Mouse (Mus musculus): ENCODE measurements around the gene Bhlhe40. TPM values are rescaled to one million over a fixed set of nuclear protein-coding genes. Genes with fewer than 3 reads are reported as not detected.

Bhlhe40 gene
- polyA plus RNA-seq, 1 experiment from 2014 or later: 1.3 TPM

DNA sequence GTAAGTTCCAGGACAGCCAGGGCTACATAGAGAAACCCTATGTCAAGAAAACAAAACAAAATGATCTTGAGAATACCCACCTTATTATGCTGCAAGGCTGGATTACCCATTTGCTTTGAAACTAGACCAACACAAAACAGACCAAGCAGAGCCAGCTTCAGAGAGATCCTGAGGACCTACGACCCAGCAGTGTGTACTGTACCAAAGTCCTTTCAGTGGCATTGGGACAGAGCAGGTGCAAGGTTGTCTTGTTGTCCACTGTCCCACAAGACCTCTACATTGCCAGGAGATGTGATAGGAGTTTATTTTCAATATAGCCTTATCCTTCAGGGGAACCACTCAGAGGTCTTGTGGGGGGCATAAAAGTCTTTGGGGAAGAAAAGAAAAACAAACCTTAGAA is 22.7 kb downstream of the Bhlhe40 start:
- no peaks in the 10 kb centered on the region for H3K36me3 ChIP-seq (replicated peaks)
- no peak for DNase-seq (ENCODE audit: low spot score)
- no peaks in the 10 kb centered on the region for H3K27me3 ChIP-seq (replicated peaks; ENCODE audit: low read depth, poor library complexity, severe bottlenecking)
- 83% methylated on average over 1 of the region's 1 CpGs for WGBS
- no peak overlapping the region for H3K27ac ChIP-seq (replicated peaks)
- H3K9me3 ChIP-seq: no peaks in the 10 kb centered on the region
- no peak overlapping the region for H3K4me3 ChIP-seq
- H3K4me1 ChIP-seq: no peaks in the 10 kb centered on the region; the same call in 1 of the 2 replicates

DNA sequence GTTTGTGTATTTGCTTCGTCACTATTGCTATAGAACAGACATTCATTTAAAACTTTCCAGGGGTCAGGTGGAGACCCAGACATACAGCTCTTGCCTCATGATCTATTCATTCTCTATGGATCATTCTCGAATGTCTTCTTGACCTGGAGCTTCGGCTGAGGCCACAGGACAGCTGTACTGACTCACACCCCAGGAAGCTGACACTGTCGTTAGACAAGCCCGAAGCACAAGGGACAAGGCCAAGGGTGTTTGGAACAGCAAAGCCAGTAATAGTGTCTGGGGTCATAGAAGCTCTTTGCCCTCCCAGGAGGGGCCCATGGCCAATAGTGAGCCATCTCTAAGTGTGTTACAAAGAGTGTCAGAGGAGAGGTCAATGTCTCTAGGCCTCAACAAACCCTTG is 24.0 kb downstream of the Bhlhe40 start:
- no peaks in the 10 kb centered on the region for H3K27me3 ChIP-seq (replicated peaks; ENCODE audit: low read depth, poor library complexity, severe bottlenecking)
- no peak overlapping the region for H3K27ac ChIP-seq (replicated peaks)
- no peaks in the 10 kb centered on the region for H3K36me3 ChIP-seq (replicated peaks)
- no peak overlapping the region for H3K4me3 ChIP-seq
- WGBS: 76% methylated on average over 5 of the region's 5 CpGs
- H3K4me1 ChIP-seq: no peaks in the 10 kb centered on the region; the same call in 1 of the 2 replicates
- no peaks in the 10 kb centered on the region for H3K9me3 ChIP-seq
- no peak for DNase-seq (ENCODE audit: low spot score)

DNA sequence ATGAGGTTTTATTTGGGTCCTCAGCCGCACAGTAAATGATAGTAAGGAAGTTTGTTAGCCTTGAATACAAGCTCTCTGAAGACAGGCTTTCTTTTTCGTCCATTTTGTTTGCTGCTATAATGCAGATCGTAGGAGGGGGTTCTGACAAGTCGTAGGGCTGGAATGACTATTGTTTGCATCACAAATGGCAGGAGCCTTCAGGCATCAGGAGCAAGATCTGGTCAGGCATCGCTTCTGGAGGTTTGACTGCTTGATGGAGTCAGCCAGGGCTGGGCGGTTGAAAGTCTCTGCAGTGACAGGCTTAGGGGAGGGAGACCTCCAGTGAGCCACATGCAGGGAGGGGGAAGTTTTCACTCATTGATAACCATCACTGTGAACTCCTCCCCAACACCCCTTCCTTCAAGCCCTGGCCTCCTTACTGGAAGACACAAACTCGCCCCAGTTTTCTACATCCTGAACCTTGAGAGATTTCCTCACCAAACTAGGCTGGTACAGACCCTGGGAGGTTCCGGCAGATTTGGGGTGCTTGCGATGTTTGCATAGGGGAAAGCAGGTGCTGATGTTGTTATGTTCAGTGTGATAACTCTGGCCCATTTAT is 25.4 kb downstream of the Bhlhe40 start:
- Histone ChIP-seq H3K27me3 (replicated peaks; ENCODE audit: low read depth, poor library complexity, severe bottlenecking) (no peaks in the 10 kb centered on the region), H3K9me3 (no peaks in the 10 kb centered on the region), H3K36me3 (replicated peaks) (no peaks in the 10 kb centered on the region), H3K27ac (replicated peaks) (no peak overlapping the region), H3K4me3 (no peak overlapping the region), H3K4me1 (no peaks in the 10 kb centered on the region; the same call in 1 of the 2 replicates)
- DNase-seq (ENCODE audit: low spot score): no peak
- WGBS: 61% methylated on average over 9 of the region's 9 CpGs

DNA sequence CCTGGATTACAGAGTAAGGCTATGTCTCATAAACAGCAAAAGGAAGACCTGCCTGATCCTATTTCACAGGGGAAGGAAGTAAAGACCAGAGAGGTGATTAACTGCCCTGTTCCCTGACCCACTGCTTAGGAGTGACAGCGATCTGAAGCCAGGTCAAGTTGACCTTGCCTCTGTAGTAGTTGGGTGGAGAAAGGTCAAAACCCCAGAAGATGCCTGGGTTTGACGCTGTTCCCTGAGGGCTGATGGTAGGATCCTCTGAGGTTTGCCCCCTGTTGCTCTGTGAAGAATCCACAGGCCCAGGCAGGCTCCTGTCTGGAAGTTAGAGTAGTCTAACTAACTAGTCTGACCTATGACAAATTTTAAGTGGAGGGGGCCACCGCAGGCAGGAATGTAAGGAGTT is 26.5 kb downstream of the Bhlhe40 start:
- H3K27ac ChIP-seq (replicated peaks): no peak overlapping the region
- H3K4me3 ChIP-seq: no peak overlapping the region
- H3K36me3 ChIP-seq (replicated peaks): no peaks in the 10 kb centered on the region
- no peaks in the 10 kb centered on the region; the same call in 1 of the 2 replicates for H3K4me1 ChIP-seq
- no peaks in the 10 kb centered on the region for H3K9me3 ChIP-seq
- H3K27me3 ChIP-seq (replicated peaks; ENCODE audit: low read depth, poor library complexity, severe bottlenecking): no peaks in the 10 kb centered on the region
- 67% methylated on average over 3 of the region's 3 CpGs for WGBS
- DNase-seq (ENCODE audit: low spot score): no peak

DNA sequence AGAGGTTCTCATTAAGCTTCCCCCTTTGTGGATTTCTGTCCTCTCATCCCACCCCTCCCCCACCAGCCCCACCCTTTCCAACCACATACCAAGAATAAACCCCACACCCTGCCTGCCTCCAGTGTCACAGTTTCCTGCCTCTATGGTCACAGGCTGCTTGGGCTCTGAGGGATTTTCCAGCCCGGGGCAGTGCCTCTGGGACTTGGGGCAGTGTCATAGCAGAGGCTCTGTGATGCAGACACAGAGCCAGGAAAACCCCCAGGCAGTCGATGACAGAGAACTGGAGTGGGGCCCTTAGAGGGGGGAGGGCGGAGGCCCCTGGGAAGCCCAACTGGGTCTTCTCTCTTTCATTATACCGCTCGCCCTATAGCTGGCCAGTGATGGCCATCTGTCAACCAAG is 27.9 kb downstream of the Bhlhe40 start:
- Histone ChIP-seq H3K4me3 (no peak overlapping the region), H3K4me1 (no peaks in the 10 kb centered on the region; the same call in 1 of the 2 replicates), H3K27me3 (replicated peaks; ENCODE audit: low read depth, poor library complexity, severe bottlenecking) (no peaks in the 10 kb centered on the region), H3K9me3 (no peaks in the 10 kb centered on the region), H3K36me3 (replicated peaks) (no peaks in the 10 kb centered on the region), H3K27ac (replicated peaks) (no peak overlapping the region)
- DNase-seq (ENCODE audit: low spot score): no peak
- WGBS: 74% methylated on average over 5 of the region's 5 CpGs

DNA sequence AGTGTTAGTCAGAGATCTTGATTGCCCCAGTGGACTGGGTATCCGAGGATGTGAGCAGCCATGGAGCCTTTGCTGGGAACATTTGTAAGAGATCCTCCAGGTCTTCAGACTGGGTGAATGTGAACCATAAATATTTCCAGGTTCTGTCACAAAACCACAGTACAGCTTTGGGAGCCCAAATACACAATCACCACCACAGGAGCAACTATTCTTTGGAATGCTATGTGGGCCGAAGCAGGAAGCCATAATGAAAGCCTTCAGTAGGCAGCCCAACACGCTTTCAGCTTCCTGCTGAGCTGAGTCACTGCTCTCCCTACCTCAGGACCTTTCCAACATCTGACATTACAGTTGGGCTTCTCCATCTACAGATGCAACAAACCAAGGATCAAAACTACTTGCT is 32.6 kb downstream of the Bhlhe40 start:
- Histone ChIP-seq H3K36me3 (replicated peaks) (no peaks in the 10 kb centered on the region), H3K27me3 (replicated peaks; ENCODE audit: low read depth, poor library complexity, severe bottlenecking) (0 out of 2 replicates have a peak, but pooled peaks cover 10% of the 10 kb centered on the region), H3K27ac (replicated peaks) (no peak overlapping the region), H3K4me1 (peaks cover 2% of the 10 kb centered on the region), H3K9me3 (no peaks in the 10 kb centered on the region), H3K4me3 (no peak overlapping the region)
- WGBS: 77% methylated on average over 3 of the region's 3 CpGs
- no peak for DNase-seq (ENCODE audit: low spot score)

DNA sequence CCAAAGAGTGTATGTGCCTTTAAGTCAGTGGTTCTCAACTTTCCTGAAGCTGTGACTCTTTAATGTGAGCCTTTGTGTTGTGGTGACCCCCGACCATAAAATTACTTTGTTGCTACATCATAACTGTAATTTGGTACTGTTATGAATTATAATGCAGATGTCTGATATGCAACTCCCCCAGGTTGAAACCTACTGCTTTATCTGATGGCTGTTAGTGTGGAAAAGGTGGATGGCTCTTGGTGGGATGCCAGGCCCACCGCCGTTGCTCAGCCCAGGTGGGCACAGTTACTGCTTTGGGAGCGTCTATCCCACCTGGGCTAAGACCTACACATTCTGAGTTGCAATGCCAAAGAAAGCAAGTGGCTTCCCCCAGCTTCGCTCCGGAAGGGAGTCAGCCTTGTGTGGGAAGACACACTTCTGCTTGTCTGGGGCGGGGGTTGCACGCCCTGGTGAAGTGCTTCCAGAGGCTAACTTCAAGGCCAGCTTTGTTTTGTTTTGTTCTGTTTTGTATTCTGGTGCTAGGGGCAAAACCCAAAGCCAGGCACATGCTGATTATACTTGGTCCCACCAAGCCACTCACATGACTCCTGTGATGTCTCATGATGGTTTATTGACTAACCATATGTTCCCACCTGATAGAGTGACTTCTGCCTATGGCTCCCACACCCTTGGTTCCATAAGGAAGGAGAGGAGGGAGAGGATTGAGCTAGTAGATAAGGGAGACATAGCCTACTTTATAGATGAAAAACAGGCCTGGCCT is 34.7 kb downstream of the Bhlhe40 start:
- Histone ChIP-seq H3K4me3 (no peak overlapping the region), H3K36me3 (replicated peaks) (no peaks in the 10 kb centered on the region), H3K27me3 (replicated peaks; ENCODE audit: low read depth, poor library complexity, severe bottlenecking) (peaks cover 20% of the 10 kb centered on the region), H3K9me3 (no peaks in the 10 kb centered on the region), H3K27ac (replicated peaks) (no peak overlapping the region), H3K4me1 (peaks cover 14% of the 10 kb centered on the region)
- 89% methylated on average over 8 of the region's 8 CpGs for WGBS
- no peak for DNase-seq (ENCODE audit: low spot score)

DNA sequence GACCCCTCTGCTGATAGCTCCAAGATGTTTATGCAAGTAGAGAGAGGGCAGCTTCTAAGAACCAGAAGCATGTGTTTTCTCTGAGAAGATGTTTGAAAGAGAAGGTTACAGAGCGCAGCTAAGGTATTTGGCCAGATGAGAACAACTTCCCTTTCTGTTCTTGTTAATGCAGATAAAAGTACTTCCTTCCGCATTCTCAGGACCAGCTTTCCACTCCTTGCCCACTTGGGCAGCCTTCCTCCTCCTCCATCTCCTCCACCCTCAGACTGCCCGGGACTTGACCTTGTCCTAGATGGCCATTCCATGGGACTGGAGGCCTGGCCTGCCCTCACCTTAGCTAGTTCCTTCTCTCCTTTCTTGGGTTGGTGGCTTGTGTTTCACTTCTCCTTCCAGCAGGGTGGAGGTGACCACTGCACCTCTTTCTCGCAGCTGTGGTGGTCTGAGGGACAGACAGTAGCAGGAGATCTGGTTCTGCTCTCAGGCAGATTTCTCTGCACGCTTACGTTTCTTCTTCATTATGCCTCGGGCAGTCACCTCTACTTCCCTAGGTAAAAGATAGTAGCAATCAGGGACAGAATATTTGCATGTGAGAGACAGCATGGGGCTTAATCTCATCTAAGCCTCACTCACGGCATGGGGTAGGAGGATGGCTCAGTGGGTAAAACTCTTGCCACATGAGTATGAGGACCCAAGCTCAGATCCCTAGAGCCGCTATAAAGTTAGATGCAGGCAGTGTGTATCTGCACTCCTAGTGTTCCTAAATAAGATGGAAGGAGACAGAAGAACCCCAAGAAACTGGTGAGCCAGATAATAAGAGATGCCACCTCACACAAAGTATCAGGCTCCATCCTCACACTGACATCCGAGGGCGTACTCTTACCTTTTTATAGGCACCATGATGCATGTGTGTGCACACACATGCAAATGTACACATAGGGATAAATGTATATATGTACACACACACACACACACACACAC is 35.7 kb downstream of the Bhlhe40 start:
- no peak for DNase-seq (ENCODE audit: low spot score)
- WGBS: 76% methylated on average over 11 of the region's 11 CpGs
- peaks cover 25% of the 10 kb centered on the region for H3K27me3 ChIP-seq (replicated peaks; ENCODE audit: low read depth, poor library complexity, severe bottlenecking)
- H3K27ac ChIP-seq (replicated peaks): no peak overlapping the region
- peaks cover 24% of the 10 kb centered on the region for H3K4me1 ChIP-seq
- no peak overlapping the region for H3K4me3 ChIP-seq
- no peaks in the 10 kb centered on the region for H3K9me3 ChIP-seq
- no peaks in the 10 kb centered on the region for H3K36me3 ChIP-seq (replicated peaks)

DNA sequence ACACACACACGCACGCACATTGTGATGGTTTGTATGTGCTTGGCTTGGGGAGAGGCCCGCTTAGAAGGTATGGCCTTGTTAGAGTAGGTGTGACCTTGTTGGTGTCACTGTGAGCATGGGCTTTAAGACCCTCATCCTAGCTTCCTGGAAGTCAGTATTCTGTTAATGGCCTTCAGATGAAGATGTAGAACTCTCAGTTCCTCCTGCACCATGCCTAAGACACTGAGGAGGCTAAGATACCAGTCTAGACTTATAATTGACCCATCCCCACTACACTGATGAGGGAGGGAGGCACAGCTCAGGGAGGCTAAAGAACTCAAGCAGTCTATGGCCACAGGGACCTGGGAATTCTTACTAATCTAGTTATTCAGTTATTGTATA is 36.4 kb downstream of the Bhlhe40 start:
- no peak for DNase-seq (ENCODE audit: low spot score)
- Histone ChIP-seq H3K27me3 (replicated peaks; ENCODE audit: low read depth, poor library complexity, severe bottlenecking) (peaks cover 25% of the 10 kb centered on the region), H3K9me3 (no peaks in the 10 kb centered on the region), H3K4me1 (peaks cover 25% of the 10 kb centered on the region), H3K27ac (replicated peaks) (no peak overlapping the region), H3K4me3 (no peak overlapping the region), H3K36me3 (replicated peaks) (no peaks in the 10 kb centered on the region)
- WGBS: 98% methylated on average over 3 of the region's 3 CpGs

DNA sequence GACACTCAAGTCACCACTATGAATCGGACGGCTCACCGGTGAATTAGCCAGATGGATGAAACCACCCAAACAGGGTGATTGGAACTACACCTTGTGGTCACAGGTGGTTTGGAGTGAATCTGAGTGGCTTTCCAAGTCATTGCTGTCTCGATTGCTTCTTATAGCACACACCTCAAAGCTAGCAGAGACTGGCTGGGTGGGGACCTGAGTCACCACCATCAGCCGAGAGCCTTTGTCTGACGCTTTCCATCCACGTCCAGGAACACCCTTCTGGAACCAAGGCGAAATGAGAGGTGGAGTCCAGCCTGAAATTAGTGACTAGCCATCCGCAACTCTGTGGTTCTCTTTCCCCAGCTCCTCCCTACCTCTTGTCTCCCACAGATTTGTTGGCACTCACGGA is 36.9 kb downstream of the Bhlhe40 start:
- Histone ChIP-seq H3K27me3 (replicated peaks; ENCODE audit: low read depth, poor library complexity, severe bottlenecking) (peaks cover 25% of the 10 kb centered on the region), H3K9me3 (no peaks in the 10 kb centered on the region), H3K4me1 (peaks cover 28% of the 10 kb centered on the region), H3K4me3 (no peak overlapping the region), H3K36me3 (replicated peaks) (no peaks in the 10 kb centered on the region), H3K27ac (replicated peaks) (no peak overlapping the region)
- WGBS: 93% methylated on average over 10 of the region's 10 CpGs
- DNase-seq (ENCODE audit: low spot score): no peak

DNA sequence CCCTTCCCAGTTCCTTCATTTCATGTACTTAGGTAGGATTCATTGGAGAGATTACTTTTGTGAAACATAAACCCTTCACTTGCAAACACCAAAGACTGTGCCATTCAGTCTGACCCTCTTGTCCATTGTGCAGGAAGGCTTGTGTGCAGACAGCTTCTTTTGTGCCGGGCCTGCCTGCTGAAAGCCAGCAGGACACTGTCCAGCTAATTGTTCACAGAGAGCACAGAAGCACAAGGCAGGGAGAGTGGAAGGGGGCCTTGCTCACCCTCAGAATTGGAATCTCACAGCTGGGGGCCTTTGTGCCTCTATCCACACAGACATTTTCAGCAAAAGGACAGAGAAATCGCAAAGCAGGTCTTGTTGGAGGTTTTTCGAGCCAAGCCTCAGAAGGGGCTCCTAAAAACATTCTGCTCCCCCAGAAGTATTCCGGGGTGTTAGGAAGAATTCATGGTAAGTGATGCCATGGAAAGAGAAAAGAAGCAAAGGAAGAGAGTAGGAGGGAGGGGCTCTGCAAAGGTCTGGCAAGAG is 38.0 kb downstream of the Bhlhe40 start:
- peak; percentile 40 for DNase-seq (ENCODE audit: low spot score)
- Histone ChIP-seq H3K4me1 (peaks cover 32% of the 10 kb centered on the region), H3K9me3 (no peaks in the 10 kb centered on the region), H3K36me3 (replicated peaks) (no peaks in the 10 kb centered on the region), H3K4me3 (no peak overlapping the region), H3K27me3 (replicated peaks; ENCODE audit: low read depth, poor library complexity, severe bottlenecking) (peaks cover 25% of the 10 kb centered on the region), H3K27ac (replicated peaks) (peak overlapping the region; percentile 10; the same call in 1 of the 2 replicates)
- WGBS: 41% methylated on average over 4 of the region's 4 CpGs

DNA sequence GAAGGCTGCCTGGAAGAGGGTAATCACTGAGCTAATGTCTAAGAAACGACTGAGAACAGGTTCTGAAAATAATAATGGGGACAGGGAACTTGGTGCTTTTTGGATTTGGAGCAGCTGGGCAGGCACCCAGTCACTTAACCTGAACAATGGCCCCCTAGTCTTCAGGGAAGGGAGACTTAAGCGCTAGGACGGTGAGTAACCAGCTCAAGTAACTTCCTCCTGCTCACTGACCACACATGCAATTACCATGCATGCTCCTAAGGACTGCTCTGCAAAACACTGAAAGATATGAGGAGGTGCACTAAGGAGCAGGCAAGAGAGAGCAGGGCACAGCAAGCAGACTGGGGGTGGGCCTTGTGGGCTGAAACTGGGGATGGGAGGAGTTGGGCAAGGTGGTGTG is 39.2 kb downstream of the Bhlhe40 start:
- H3K4me3 ChIP-seq: no peak overlapping the region
- 73% methylated on average over 3 of the region's 3 CpGs for WGBS
- no peak overlapping the region for H3K27ac ChIP-seq (replicated peaks)

More for the DNA sequence above, 39.2 kb downstream of the Bhlhe40 start:
- Histone ChIP-seq H3K27me3 (replicated peaks; ENCODE audit: low read depth, poor library complexity, severe bottlenecking) (peaks cover 25% of the 10 kb centered on the region), H3K36me3 (replicated peaks) (no peaks in the 10 kb centered on the region), H3K9me3 (no peaks in the 10 kb centered on the region), H3K4me1 (peaks cover 32% of the 10 kb centered on the region)
- no peak for DNase-seq (ENCODE audit: low spot score)

Measured in embryonic facial prominence, embryonic 10.5 days (tissue).